Mouse (Mus musculus): ENCODE measurements around the gene 1520401A03Rik. TPM values are rescaled to one million over a fixed set of nuclear protein-coding genes. Genes with fewer than 3 reads are reported as not detected.
A peak's percentile ranks its signal among the peaks of the same experiment; 100 is the strongest.

The 1520401A03Rik gene
- total RNA-seq, 2 experiments from 2014 or later = 0.33 TPM; not detected in 1

- no peak for DNase-seq (ENCODE audit: low spot score in 2 of 2)
These were observed 21.5 kb upstream of the 1520401A03Rik start for GRCm38 (mm10) chr17:23744076-23744475.

DNA sequence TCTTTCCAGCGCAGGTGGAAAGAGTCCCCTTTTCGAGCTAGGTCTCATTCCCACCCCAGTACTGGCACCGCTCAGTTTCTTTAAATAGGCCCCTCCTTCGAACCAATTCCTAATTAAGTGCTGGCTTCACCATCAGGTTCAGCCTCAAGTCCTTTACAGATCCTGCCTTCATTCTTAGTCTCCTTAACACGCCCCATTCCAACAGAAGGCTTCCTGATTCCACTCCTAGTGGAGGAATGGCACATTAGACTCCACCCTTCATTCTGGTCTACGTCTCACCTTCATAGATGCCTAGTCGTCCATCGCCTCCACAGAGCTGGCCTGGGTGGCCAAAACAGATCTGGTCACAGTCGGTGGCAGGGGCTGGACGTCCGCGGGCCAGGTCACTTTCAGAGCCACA, 20.4 kb upstream of the 1520401A03Rik start:
- DNase-seq (ENCODE audit: low spot score in 2 of 2) = no peak

- no peak for DNase-seq (ENCODE audit: low spot score in 2 of 2)
These were observed 19.7 kb upstream of the 1520401A03Rik start for GRCm38 (mm10) chr17:23742210-23742793.

GRCm38 (mm10) chr17:23741359-23742209, 19.0 kb upstream of the 1520401A03Rik start:
- no peak for DNase-seq (ENCODE audit: low spot score in 2 of 2)

- no peak for DNase-seq (ENCODE audit: low spot score in 2 of 2)
These were observed 18.0 kb upstream of the 1520401A03Rik start, which contains the start of gene Paqr4 for GRCm38 (mm10) chr17:23740598-23741021. Gene Paqr4 (minus strand): TSS chr17:23740867.

- DNase-seq (ENCODE audit: low spot score in 2 of 2) = peak; percentile 94 to 95
These were observed 17.6 kb upstream of the 1520401A03Rik start for GRCm38 (mm10) chr17:23740136-23740584.

- peak in 1 of 2 experiments; percentile 55 for DNase-seq (ENCODE audit: low spot score in 2 of 2)
These were observed 16.9 kb upstream of the 1520401A03Rik start for GRCm38 (mm10) chr17:23739202-23740135.

- no peak for DNase-seq (ENCODE audit: low spot score in 2 of 2)
These were observed 16.2 kb upstream of the 1520401A03Rik start for GRCm38 (mm10) chr17:23738836-23739201.

DNA sequence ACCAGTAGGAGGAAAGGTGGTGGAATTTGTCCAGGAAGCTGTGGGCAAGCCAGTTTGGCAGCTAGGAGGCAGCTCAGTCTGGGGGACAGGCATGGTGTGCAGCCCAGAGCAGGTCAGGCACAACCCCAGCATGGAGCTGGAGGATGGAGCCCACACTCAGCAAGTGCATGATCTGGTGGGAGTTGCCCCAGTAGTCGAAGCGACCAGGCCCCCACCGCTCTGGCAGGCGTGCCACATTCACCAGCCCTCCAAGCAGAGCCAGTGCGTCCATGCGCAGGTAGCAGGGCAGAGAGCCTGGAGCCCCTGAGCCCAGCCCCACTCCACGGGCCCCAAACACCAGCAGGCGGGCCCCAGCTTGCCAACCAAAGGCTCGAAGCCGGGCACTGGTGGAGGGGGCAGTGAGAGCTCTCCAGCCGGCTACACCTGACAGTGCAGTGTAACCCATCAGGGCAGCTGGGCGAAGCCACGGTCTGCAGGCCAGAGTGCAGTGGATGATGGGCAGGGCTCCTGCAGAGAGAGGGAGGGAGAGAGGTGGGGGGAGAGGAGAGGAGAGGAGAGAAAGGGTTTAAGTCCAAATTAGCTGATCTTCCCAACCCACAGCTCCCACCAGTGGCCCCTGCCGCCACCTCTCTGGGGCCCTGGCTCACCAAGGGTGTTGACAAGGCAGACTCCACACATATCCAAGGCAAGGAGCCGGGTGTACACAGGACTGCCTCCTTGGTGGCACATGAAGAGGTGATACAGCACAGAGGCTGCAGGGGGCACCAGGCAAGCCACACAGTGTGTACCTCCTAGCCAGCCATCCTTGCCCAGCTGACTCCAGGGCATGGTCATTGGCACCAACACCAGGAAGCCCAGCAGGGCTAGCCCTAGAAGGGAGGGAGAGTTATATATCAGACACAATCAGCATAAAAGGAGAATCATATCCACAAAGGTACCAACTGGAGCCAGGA, 15.2 kb upstream of the 1520401A03Rik start:
- DNase-seq (ENCODE audit: low spot score in 2 of 2) = no peak

GRCm38 (mm10) chr17:23734341-23734740, 11.8 kb upstream of the 1520401A03Rik start:
- DNase-seq (ENCODE audit: low spot score in 2 of 2) = no peak

- DNase-seq (ENCODE audit: low spot score in 2 of 2) = no peak
These were observed 7.9 kb upstream of the 1520401A03Rik start for GRCm38 (mm10) chr17:23730441-23730840.

DNA sequence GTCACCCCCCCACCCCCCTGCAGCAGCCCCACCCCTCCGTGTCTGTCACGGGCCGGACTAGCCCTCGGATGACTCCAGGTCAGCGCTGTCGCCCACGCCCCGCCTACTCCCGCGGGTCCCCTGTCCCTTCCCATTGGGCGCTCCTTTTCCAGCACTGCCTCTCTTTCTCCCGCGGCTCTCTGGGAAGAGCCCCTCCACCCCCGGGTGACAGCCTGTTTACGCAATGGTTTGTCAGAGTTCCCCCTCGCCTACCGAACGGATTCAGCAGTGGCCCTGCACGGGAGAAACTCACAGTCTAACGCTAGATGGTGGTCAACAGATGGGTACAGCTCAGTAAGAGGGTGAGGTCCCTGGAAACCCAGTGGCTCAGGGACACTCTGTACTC, 4.2 kb upstream of the 1520401A03Rik start:
- DNase-seq (ENCODE audit: low spot score in 2 of 2) = peak in 1 of 2 experiments; percentile 57

DNA sequence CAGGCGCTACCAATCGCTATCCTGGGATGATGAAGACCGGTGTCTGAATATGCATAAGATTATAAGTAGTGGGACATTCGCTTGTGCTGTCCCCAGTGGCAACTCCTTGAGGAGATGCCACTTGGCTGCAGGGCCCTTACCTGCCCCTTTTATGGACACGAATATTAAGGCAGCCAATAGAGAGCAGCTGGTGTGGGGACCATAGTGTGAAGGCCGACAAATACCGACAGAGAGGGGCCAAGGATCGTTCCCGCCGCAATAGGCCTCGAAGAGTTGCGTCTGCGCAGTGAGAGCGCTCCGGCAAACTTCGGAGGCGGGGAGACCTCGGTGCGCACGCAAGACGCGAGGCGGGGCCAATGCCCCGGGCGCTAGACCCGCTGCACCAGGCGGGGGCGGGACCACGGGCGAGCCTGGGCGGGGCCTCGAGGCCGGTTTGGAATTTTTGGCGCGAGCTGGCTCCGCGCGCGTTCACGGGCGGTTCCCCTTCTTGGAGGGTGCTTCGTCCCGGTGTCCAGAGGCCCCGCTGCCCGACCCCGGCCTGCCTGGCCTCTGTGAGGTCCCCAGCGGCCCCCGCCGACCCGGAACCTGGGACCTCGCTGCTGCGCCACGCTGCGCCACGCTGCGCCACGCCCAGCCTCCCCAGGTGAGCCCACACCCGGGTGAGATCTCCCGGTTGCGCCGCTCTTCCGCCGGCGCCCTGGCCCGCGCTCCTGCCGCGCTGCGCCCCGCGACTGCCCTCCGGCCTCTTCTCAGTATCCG, 3.6 kb upstream of the 1520401A03Rik start, which contains the start of gene Pkmyt1:
Pkmyt1 (plus strand) TSS at position 338 of the 759 bp plus-strand sequence.
- peak; percentile 89 to 96 for DNase-seq (ENCODE audit: low spot score in 2 of 2)

DNA sequence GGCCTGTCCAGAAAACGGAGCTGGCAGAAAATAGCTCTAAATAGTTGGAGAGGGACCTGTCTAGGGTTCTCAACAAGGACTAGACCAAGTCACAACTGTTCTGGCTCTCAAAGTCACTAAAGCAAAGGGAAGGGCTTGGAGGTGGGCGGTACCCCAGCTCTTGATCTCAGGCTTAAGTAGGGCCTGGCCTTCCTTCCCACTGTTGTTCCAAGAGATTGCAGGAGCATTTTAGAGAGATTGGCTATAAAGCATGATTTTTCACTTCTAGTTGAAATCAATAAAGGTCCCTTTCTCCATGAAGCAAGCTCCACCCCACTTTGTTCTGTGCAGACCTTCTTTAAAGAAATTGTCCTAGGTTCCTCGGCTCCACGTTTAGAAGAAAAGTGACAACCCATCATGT, 2.9 kb upstream of the 1520401A03Rik start:
- no peak for DNase-seq (ENCODE audit: low spot score in 2 of 2)

- DNase-seq (ENCODE audit: low spot score in 2 of 2) = no peak
These were observed 697 bp downstream of the 1520401A03Rik start for GRCm38 (mm10) chr17:23721886-23722285.

DNA sequence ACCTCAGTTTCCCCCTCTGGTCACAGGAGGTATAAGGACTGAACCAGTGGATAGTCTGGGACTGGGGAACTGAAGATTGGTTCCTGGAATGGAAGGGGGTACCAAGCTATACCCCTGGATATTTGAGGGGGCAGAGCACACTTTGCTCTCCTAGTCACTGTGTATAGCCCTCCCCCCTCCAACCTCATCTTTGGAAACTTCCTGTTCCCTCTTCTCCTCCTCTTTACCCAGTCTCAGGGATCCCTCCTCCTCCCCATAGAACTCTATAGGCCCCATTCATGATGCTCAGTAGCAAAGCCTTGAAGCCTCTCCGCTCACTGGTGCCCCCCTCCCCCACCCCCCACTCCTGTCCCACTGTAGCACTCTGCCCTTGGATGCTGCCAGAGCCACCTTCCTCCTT, 3.1 kb downstream of the 1520401A03Rik start:
- DNase-seq (ENCODE audit: low spot score in 2 of 2) = no peak

- no peak for DNase-seq (ENCODE audit: low spot score in 2 of 2)
These were observed 5.6 kb downstream of the 1520401A03Rik start for GRCm38 (mm10) chr17:23717003-23717402.

GRCm38 (mm10) chr17:23706212-23706611, 16.4 kb downstream of the 1520401A03Rik start:
- peak; percentile 40 to 75 for DNase-seq (ENCODE audit: low spot score in 2 of 2)

GRCm38 (mm10) chr17:23705525-23706104, 17.0 kb downstream of the 1520401A03Rik start:
- no peak for DNase-seq (ENCODE audit: low spot score in 2 of 2)

Measured in layer of hippocampus, adult 18-20 months (tissue).